Mouse (Mus musculus) lung, postnatal 10 days (tissue): ENCODE data around the gene Hdac4.
A peak's percentile ranks its signal among the peaks of the same experiment; 100 is the strongest.

ENCODE experiments used
- DNase-seq: peaks from one replicate; pipeline ENCODE4 v3.0.0; 2021

The Hdac4 gene

DNA sequence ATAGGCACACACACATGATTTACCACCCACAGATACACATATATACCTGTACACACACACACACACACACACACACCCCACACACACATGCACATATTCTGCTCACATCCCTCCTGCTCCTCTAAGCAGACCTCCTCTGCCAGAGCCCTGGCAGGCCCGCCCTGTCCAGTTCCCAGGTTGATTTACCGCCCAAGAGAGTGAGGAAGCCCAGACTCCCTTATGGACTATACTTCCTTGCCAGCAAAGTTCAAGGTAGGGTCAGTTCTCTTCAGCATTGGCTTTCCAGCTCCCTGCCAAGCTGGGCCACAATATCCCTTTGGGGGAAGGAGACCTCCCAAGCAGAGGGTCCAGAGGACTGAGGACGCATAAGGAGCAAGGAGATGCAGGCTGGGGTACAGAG is 280.9 kb downstream of the Hdac4 start:
- peak; percentile 44 for DNase-seq

DNA sequence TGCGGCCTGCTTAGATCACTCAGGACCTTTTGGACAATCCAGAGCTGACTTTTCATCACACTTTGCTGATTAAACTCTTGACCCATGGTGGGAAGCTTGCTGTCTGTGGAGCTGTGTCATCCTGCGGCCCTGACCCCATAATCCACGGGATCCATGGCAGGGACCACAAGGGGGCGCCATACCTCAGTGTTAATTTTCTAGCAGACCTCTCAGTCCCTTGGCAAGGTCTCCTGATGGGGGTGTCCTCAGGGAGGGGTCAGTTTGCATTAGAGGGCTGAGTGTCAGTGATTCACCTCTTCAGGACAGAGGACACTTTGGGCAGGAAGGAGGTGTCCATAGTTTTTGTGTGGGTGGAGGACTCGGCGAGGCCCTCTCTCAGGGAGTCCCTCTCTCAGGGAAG is 281.6 kb downstream of the Hdac4 start:
- DNase-seq: peak; percentile 77

- peak; percentile 76 for DNase-seq
Observed at GRCm38 (mm10) chr1:91912227-91913119, 283.0 kb downstream of the Hdac4 start.

DNA sequence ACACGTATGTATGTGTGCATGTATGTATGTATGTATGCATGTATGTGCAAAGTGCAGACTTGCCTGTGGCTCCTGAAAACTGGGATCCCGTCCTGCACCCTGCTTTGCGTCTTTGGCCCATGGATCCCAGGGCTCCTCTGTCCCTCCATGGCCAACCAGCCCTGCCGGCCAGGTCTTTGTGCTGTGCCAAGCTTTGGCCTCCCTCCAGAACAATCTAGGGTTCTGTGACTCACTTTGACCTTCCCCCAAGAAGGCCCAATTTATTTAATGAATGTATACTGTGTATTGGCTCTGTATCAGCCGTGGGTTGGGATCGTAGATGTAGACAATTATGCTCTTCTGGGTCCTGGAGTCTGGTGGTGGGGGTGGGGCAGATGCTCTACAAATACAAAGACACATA is 290.2 kb downstream of the Hdac4 start:
- DNase-seq: no peak

GRCm38 (mm10) chr1:91903241-91903981 is 292.1 kb downstream of the Hdac4 start:
- peak; percentile 78 for DNase-seq

DNA sequence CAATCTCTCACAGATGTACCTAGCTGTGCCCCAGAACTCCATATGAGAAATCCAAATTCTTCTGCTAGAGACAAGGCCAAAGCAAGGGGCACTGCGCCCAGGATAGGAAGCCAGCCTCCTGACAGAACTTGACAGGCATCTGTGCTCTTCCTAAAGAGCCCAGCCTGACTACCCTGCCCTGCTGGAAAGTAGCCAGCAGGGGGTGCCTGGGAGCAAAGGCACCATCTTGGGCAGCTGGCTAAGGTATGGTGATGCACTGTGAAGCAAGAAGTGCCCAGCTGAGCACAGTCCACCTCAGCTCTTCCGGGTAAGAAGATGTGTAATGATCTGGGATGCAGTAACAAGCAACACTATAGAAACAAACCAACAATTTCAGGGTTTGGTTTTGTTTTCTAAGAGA is 298.4 kb downstream of the Hdac4 start:
- no peak for DNase-seq

DNA sequence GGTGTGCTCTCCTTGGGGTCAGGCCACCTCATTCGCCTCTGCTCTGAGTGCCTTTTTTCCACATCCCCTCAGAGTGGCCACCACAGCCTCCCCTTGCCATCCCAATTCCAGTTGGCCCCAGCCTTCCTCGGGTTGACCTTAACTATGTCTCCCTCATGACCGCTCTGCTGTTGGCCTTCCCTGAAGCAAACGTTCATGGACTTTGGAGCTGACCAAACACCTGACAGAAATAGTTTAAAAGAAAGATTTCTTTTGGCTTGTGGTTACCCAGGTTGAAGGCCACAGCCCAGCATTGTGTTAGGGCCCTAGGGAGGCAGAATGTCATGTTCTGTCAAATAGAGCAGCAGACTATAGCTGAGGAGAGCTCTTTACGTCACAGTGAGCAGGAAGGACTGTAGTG is 301.2 kb downstream of the Hdac4 start:
- no peak for DNase-seq

- no peak for DNase-seq
Observed at GRCm38 (mm10) chr1:91893598-91893997, 301.9 kb downstream of the Hdac4 start.

GRCm38 (mm10) chr1:91883115-91883514 is 312.4 kb downstream of the Hdac4 start:
- peak; percentile 38 for DNase-seq

- peak; percentile 18 for DNase-seq
Observed at GRCm38 (mm10) chr1:91880899-91881298, 314.6 kb downstream of the Hdac4 start.

GRCm38 (mm10) chr1:91880156-91880555 is 315.3 kb downstream of the Hdac4 start:
- DNase-seq: no peak
